Mouse (Mus musculus) gastrocnemius, adult 2 months (tissue): ENCODE measurements around the gene Tspan33. TPM values are rescaled to one million over a fixed set of nuclear protein-coding genes. Genes with fewer than 3 reads are reported as not detected.
"Not testable (repeated sequence)": the region's sequence is repeated elsewhere in the genome, so short reads cannot be mapped to it uniquely, and the experiment has no call there.

ENCODE experiments used
- DNase-seq: peaks from one replicate; pipeline ENCODE4 v3.0.0; 2022
- H3K27ac ChIP-seq: fragments of 200-600 bp; 2 replicates; pipeline ENCODE4 v1.8.1; 2022; ENCODE audit warnings: mild to moderate bottlenecking
- H3K4me3 ChIP-seq: fragments of 200-600 bp; 2 replicates; pipeline ENCODE4 v1.8.1; 2022; ENCODE audit warnings: mild to moderate bottlenecking, moderate library complexity
- CTCF ChIP-seq: fragments of 200-600 bp; IDR thresholded peaks from 2 replicates; pipeline ENCODE4 v1.8.1; 2022; ENCODE audit warnings: antibody characterized with exemption, mild to moderate bottlenecking, moderate library complexity
- intact Hi-C: fragments of 180-260 bp; cut with DNase I; formaldehyde crosslinking; loops from one replicate; pipeline ENCODE4 v1.15.1; 2025
- long read RNA-seq, 2 experiments: library from polyadenylated mRNA; stranded (forward); transcript quantifications; one replicate each; pipeline ENCODE4 v2.0.0; 2021
- total RNA-seq, 2 experiments: library from RNA; stranded (reverse); gene quantifications; 2 replicates each; pipeline ENCODE4 v1.2.3; 2021

Gene Tspan33
- 1 to 10 TPM; 1.9 to 2.8 TPM for total RNA-seq
- long read RNA-seq, experiment 1, transcript Tspan33-201 (8 exons, 1,994 nt), result major isoform, 12 of 22 reads
- long read RNA-seq, experiment 1, partial matches to known transcripts, result 0 of 22 reads
- long read RNA-seq, experiment 1, other reads (novel, unspliced or antisense), result 8 of 22 reads
- long read RNA-seq, experiment 2, transcript Tspan33-202 (8 exons, 1,977 nt), result minor isoform, 6 of 23 reads
- long read RNA-seq, experiment 2, transcript Tspan33-201 (8 exons, 1,994 nt), result major isoform, 10 of 23 reads
- long read RNA-seq, experiment 2, partial matches to known transcripts, result 0 of 23 reads
- long read RNA-seq, experiment 2, other reads (novel, unspliced or antisense), result 7 of 23 reads

DNA sequence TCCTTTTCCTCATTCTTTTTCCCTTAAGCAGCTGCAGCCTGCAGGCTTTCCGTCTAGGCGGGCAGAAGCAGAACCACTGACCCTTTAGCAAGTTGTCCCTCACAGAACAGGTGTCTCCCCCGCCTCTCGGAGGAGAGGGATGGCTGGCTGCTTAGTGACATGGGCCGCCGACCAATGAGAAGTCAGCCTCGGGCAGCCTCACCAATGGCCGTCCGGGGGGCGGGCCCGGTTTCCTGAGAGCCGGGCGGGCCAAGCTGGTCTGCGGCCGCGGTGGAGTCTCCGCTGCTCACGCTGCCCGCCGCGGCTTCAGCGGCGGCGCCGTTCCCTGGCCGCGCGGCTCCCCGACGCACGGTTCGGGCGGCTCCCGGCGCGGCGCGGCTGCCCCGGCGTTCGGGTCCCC lies at the start of gene Tspan33:
Gene Tspan33 (plus strand): TSS at position 270 of the 400 bp plus-strand sequence.
- TF ChIP-seq CTCF, result no peak
- intact Hi-C loops, result loop anchor here (10.0 kb wide), 1 partner anchor 391 kb away; no protein-coding TSS in a partner anchor
- Histone ChIP-seq H3K27ac (peak within 1 kb of the TSS; percentile 63), H3K4me3 (peak within 1 kb of the TSS; percentile 86)
- DNase-seq, result peak; percentile 97

DNA sequence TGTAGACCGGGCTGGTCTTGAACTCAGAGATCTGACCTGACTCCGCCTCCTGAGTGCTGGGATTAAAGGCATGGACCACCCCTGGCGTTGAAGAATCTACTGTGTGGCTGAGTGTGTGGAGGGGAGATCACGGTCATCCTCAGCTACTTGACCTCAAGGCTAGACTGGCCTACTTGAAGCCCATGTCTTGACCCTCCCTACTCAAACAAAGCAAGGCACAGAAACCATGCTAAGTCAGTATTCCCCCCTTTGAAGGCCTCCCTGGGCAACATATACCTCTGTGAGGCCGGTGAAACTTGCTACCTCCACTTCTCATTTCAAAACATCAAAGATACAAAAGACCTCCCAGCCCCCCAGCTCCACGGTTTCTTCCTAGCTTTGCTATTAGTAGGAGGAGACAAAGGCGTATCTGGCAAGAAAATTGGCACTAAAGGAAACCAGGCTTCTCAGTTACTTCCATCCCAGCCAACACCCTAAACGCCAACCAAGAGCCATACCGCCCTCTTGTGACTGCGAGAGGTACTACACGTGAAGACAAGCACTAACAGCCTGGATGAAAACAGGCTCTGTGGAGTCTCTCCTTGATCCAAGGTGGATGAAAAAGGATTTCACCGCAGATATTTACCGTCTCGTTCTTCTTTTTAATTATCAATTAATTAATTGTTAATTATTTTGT lies 44.4 kb upstream of the Tspan33 start:
- intact Hi-C loops, result loop anchor here (2.0 kb wide), 1 partner anchor 133 kb away; no protein-coding TSS in a partner anchor
- Histone ChIP-seq H3K27ac (no peak overlapping the region), H3K4me3 (no peak overlapping the region)
- peak; percentile 99 for TF ChIP-seq CTCF
- peak; percentile 87 for DNase-seq

DNA sequence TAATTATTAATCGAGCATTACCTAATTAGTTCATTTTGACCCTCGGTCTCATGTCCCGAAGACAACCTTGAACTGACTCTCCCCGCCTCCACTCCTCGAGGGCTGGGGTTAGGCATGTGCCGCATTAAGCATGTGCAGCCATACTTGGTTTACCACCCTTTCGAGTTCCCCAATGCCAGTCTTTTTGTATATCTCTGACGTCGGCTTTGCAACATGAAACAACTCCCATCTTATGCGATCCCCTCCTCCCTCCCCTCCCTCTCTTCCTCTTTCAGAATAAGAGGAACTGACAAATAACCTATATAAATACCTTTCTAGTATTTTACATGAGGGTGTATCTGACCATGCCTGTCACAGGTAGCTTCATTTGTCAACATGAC lies 43.9 kb upstream of the Tspan33 start:
- DNase-seq, result no peak
- TF ChIP-seq CTCF, result no peak
- intact Hi-C loops, result no loop called here
- Histone ChIP-seq H3K27ac (no peak overlapping the region), H3K4me3 (no peak overlapping the region)

DNA sequence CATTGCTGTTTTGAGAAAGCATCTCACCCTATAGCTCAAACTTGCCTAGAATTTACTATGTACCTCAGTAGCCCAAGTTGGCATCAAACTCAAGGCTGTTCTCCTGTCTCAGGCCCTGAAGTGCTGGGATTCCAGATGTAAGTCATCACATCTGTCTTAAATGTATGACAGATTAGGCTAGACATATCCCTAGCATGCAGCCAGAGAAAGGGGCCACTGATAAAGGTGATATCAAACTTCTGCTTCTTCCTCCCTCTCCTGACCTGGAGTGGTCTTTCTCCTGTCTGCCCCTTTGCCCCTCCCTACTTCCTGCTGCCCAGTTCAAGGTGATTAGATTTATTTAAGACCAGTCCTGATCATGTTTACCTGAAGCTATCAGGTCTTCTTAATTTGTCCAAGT lies 40.8 kb upstream of the Tspan33 start:
- DNase-seq, result no peak
- no peak for TF ChIP-seq CTCF
- intact Hi-C loops, result no loop called here
- H3K4me3 ChIP-seq, result no peak overlapping the region
- no peak overlapping the region for H3K27ac ChIP-seq

DNA sequence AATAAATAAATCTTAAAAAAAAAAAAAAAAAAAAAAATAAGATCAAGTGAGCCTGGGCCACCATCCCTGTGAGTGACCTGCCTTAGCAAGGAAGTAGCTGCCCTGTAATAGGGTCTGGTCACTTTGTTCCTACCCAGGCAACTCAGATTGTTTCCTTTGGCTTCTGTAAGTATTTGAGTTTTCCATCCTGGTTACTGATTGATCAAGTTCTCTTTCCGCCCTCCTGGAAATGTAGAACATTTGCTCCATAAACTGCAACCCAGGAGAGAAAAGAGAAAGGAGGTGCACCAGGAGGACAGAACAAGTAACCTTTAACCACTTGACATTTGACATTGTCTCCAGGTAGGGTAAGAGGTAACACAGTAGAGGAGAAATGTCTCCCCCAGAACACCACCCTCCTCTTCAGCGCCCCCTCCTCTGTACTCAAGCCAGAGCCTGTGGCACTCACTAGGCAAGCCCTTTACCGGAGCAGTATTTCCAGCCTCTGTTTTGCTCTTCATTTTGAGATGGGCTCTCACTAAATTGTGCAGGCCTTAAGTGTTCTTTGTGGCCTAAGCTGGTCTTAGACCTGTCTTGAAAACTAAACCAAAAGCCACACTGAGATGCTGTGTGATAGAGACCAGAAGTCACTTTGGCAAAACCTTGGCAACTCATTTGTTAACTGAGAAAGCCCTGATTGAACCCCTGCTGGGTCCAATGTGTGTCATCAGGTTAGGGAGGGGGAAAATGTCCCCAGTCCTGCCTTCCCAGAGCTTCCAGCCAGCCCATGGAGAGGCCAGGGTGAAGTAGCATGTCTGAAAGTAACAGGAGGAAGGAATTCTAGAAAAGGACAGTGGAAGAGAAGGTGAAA lies 35.2 kb upstream of the Tspan33 start:
- TF ChIP-seq CTCF, result no peak
- intact Hi-C loops, result loop anchor here (5.0 kb wide), 1 partner anchor 87 kb away; no protein-coding TSS in a partner anchor
- no peak for DNase-seq
- Histone ChIP-seq H3K27ac (no peak overlapping the region), H3K4me3 (no peak overlapping the region)

DNA sequence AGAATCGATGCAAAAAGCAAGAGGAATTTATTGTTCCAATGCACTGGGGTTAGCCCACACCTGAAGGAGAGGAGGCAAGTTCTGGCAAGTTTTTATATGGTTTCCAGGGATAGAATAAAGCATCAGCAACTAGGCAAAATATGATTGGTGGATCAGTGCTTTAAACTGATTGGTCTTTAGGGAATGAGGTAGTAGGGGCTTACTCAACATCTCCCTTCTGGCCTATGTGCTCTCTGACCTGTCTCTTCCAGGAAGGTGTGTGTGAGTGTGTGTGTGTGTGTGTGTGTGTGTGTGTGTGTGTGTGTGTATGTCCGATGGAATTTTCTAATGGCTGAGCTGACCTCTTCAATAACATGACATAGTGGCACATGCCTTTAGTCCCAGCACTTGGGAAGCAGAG lies 34.1 kb upstream of the Tspan33 start:
- no peak for TF ChIP-seq CTCF
- intact Hi-C loops, result loop anchor here (5.0 kb wide), 1 partner anchor 88 kb away; no protein-coding TSS in a partner anchor

DNA sequence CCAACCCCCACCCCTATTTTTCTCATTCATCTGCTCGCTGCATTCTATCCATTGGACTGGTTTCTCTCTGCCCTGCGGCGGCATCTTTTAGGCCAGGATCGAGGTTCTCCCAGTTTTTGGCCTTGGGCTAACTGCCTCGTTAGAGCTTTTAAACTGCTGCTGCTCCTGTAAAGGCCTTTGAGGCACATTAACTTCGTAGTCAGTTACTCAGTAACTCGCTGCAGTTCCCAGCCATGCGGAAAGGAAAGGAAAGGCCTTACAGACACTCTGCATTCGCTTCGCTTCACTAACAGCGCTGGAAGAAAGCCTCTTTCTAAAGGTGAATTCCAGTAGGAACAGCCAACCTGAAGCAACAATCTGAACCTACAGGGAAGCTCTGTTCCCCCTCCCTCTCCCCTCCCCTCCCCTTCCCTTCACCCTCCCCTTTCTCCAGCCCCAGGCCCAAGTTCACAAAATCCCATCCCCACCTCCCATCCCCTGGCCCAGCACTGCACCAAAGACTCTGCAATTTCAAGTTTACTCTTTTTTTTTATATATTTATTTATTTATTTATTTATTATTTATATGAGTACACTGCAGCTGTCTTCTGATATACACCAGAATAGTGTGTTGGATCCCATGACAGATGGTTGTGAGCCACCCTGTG lies 33.2 kb upstream of the Tspan33 start:
- DNase-seq, result no peak
- intact Hi-C loops, result no loop called here
- TF ChIP-seq CTCF, result no peak
- no peak overlapping the region for H3K4me3 ChIP-seq
- H3K27ac ChIP-seq, result no peak overlapping the region

More for the DNA sequence above, 34.1 kb upstream of the Tspan33 start:
- no peak for DNase-seq
- Histone ChIP-seq H3K27ac (no peak overlapping the region), H3K4me3 (no peak overlapping the region)

DNA sequence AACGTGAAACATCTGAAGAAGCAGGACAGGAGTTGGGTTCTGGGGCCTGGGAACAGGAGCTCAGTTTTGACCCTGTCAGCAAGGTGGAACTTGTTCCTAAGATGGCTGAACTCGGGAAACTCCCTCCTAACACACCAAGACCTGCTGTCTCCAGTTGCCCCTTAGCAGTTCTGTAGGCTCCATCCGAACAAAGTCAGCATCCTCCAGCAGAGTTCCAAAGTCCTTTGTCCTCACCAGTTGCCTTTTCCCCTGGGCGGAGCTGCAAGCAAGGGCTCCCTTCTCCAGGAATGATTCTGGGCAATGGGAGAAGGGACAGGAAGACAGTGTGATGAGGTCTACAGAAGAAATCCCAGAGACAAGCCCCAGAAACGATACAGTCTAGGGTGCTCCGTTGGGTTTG lies 26.8 kb upstream of the Tspan33 start:
- TF ChIP-seq CTCF, result no peak
- H3K4me3 ChIP-seq, result no peak overlapping the region
- intact Hi-C loops, result no loop called here

DNA sequence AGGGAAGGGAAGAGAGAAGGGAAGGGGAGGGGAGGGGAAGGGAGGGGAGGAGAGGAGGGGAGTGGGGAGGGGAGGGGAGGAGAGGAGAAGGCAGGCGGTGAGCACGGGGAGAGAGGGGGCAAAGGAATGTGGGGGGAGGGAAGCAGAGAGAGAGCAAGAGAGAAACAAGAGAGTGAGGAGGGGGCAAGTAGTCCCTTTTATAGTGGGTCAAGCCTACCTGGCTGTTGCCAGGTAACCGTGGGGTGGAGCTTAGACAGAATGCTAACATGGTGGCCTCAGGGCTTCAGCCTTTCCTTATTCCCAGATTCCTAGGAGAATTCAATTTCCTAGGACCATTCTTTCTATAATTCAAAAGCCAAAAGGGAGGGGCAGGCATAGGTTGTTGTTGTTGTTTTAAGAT lies 22.3 kb upstream of the Tspan33 start:
- Histone ChIP-seq H3K4me3 (no peak overlapping the region), H3K27ac (no peak overlapping the region)
- no peak for TF ChIP-seq CTCF
- DNase-seq, result no peak
- intact Hi-C loops, result no loop called here

More for the DNA sequence above, 26.8 kb upstream of the Tspan33 start:
- no peak overlapping the region for H3K27ac ChIP-seq
- no peak for DNase-seq

DNA sequence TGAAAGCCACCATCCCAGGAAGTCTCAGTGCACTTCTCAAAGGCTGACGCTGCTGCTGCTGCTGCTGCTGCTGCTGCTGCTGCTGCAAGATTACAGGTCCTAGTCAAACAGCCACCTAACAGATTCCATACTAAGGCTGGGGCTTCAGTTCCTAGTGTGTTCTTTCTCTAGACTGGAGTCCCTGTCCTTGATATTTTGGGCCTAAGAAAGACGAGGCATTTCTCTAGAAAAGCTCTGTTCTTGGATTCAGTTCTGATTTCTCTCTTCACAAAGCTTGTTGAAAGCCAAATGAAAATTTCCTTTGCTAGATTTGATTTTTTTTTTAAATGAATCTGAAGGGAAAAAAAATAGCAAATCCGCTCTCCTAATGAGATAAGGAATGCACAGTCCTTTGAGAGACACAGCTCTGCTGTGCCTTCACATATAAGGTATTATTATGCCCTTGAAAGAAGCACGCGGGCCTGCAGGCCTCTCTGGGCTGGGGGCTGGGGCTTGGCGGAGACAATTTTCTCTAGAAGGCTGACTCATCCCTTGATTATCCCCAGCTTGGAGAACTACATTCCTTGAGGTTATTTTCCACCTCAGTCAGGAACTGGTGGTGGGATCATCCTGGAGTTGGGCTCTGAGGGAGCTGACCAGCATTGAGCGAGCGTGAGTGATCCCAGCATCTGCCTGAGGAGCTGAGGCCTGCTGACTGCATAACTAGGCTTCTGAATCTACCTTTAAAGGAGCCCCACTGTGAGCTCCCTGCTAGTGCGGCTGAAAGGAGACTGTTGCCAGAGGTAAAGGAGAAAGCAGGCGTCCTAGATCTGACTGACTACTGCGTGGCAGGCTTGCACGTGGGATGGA lies 21.2 kb upstream of the Tspan33 start:
- DNase-seq, result no peak
- Histone ChIP-seq H3K4me3 (no peak overlapping the region), H3K27ac (no peak overlapping the region)
- TF ChIP-seq CTCF, result no peak
- intact Hi-C loops, result no loop called here

DNA sequence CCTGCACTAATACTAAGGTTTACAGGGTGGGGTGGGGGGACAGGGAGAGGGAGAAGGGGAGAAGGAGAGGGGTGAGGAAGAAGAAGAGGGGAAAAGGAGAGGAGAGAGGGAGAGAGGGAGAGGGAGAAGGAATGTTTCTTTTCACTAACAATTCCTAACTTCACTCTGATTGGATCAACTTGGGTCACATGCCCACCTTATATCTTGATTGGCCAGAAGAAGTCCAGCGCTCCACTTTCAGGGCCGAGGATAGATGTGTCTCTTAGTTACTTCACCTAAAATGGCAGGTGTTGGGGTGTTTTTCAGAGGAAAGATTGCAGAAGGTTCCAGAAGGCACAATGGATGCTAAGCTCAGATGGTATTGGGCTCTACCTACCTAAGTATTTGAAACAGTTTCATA lies 20.3 kb upstream of the Tspan33 start:
- DNase-seq, result no peak
- Histone ChIP-seq H3K27ac (no peak overlapping the region), H3K4me3 (no peak overlapping the region)
- intact Hi-C loops, result no loop called here
- no peak for TF ChIP-seq CTCF

DNA sequence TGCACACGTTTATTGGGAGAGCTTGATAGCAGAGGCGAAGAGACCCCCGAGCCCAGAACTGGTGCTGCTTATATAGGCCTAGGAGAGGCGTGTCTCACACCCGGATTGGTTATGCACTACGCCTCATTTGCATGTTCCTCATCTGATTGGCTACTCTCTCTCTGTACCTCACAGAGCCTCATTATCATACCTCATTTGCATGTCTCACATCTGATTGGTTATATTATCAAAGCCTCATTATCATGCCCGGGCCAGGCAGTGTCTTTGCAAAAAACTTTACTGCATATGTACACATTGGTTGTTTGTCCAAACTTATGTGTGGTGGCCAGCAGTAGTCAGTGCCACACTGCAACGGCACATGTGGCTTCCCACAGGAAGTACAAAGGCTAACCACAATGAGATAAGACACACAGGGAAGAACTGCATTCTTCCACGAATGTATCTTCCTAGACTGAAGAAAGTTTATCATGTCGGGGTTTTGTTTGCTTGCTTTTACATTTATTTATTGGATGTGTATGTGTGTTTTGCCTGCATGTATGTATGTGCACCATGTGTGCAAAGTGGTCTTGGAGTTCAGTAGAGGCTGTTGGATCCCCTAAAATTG lies 14.0 kb upstream of the Tspan33 start:
- H3K4me3 ChIP-seq, DNase-seq, intact Hi-C loops: not testable (repeated sequence)

More for the DNA sequence above, 14.0 kb upstream of the Tspan33 start:
- not testable (repeated sequence) for H3K27ac ChIP-seq
